Mouse (Mus musculus) spleen, adult 2 months (tissue): ENCODE data around the gene Fxyd5. TPM values are rescaled to one million over a fixed set of nuclear protein-coding genes. Genes with fewer than 3 reads are reported as not detected.

Experiments
- DNase-seq, 2 experiments: peaks; one replicate each; pipeline versions ENCODE4 v3.0.0 to v3.0.0-alpha.2; 2012 to 2021; ENCODE audit warnings: low spot score in 2 of 2, low read depth in 1 of 2
- H3K27ac ChIP-seq: fragments of 200-500 bp; 2 replicates; pipeline ENCODE4 v1.5.1; 2012; ENCODE audit warnings: low read length, inconsistent platforms; ENCODE audit not compliant: insufficient read depth
- H3K27me3 ChIP-seq: fragments of 200-500 bp; 2 replicates; pipeline ENCODE4 v1.6.1; 2012; ENCODE audit warnings: mild to moderate bottlenecking, moderate library complexity, low read length, inconsistent platforms; ENCODE audit not compliant: control insufficient read depth, insufficient read depth
- H3K36me3 ChIP-seq: fragments of 200-500 bp; 2 replicates; pipeline ENCODE4 v1.6.1; 2012; ENCODE audit warnings: mild to moderate bottlenecking, low read length, inconsistent platforms; ENCODE audit not compliant: control insufficient read depth, insufficient read depth
- H3K4me1 ChIP-seq: fragments of 200-500 bp; 2 replicates; pipeline ENCODE4 v1.6.1; 2011; ENCODE audit warnings: inconsistent platforms; ENCODE audit not compliant: control insufficient read depth, insufficient read depth, insufficient read length
- H3K4me3 ChIP-seq: fragments of 200-500 bp; 2 replicates; pipeline ENCODE4 v1.5.1; 2011; ENCODE audit warnings: mild to moderate bottlenecking, inconsistent platforms; ENCODE audit not compliant: insufficient read depth, insufficient read length; ENCODE audit errors: extremely low read depth
- CTCF ChIP-seq: fragments of 200-500 bp; IDR thresholded peaks from 2 replicates; pipeline ENCODE4 v1.5.1; 2011; ENCODE audit warnings: mild to moderate bottlenecking, inconsistent platforms; ENCODE audit not compliant: insufficient read depth, insufficient read length, insufficient replicate concordance; ENCODE audit errors: extremely low read depth
- POLR2A ChIP-seq: fragments of 200-500 bp; IDR thresholded peaks from 2 replicates; pipeline ENCODE4 v1.6.1; 2011; ENCODE audit warnings: low read depth, low read length, inconsistent platforms
- WGBS: fragments of 180-500 bp; shearing (Covaris S2); methylation state at CpG from one replicate; pipeline ENCODE4 v1.1.7; 2018; 5-methylcytosine and 5-hydroxymethylcytosine counted together
- polyA plus RNA-seq: library from polyadenylated mRNA; depleted of rRNA; stranded (reverse); fragments of >200 nt; gene quantifications from 2 replicates; pipeline ENCODE4 v1.2.3, GENCODE M21; 2012

Gene Fxyd5
- polyA plus RNA-seq, 1 experiment = 181 TPM

GRCm38 (mm10) chr7:31036917-31037316 is 5.4 kb downstream of the Fxyd5 start:
- Histone ChIP-seq H3K27me3 (no peaks in the 10 kb centered on the region), H3K4me3 (no peak overlapping the region), H3K4me1 (peaks cover 23% of the 10 kb centered on the region; the same call in 1 of the 2 replicates), H3K27ac (peak overlapping the region; percentile 4), H3K36me3 (peaks cover 5% of the 10 kb centered on the region; the same call in 1 of the 2 replicates)
- 47% methylated on average over 7 of the region's 7 CpGs for WGBS
- no peak for DNase-seq
- TF ChIP-seq CTCF (no peak), POLR2A (no peak)

- Histone ChIP-seq H3K4me3 (no peak overlapping the region), H3K27ac (peak overlapping the region; percentile 56), H3K4me1 (peaks cover 21% of the 10 kb centered on the region; the same call in 1 of the 2 replicates), H3K27me3 (no peaks in the 10 kb centered on the region), H3K36me3 (peaks cover 5% of the 10 kb centered on the region; the same call in 1 of the 2 replicates)
- no peak for TF ChIP-seq CTCF
- DNase-seq = no peak
- WGBS = 82% methylated on average over 11 of the region's 11 CpGs
These were observed 7.0 kb downstream of the Fxyd5 start for GRCm38 (mm10) chr7:31035291-31035690.

GRCm38 (mm10) chr7:31034789-31035188 is 7.5 kb downstream of the Fxyd5 start:
- Histone ChIP-seq H3K27ac (peak overlapping the region; percentile 91), H3K4me3 (no peak overlapping the region), H3K4me1 (peaks cover 19% of the 10 kb centered on the region; the same call in 1 of the 2 replicates), H3K27me3 (no peaks in the 10 kb centered on the region), H3K36me3 (peaks cover 5% of the 10 kb centered on the region; the same call in 1 of the 2 replicates)
- WGBS = 60% methylated on average over 11 of the region's 11 CpGs
- no peak for TF ChIP-seq POLR2A
- 0 out of 2 replicates have a peak, but pooled peaks have one; percentile 39 for TF ChIP-seq CTCF
- peak in 1 of 2 experiments; percentile 58 for DNase-seq

GRCm38 (mm10) chr7:31033409-31034165 is 8.7 kb downstream of the Fxyd5 start:
- WGBS = 39% methylated on average over 9 of the region's 9 CpGs
- TF ChIP-seq POLR2A = no peak; the same call in 1 of the 2 replicates
- no peak for TF ChIP-seq CTCF
- Histone ChIP-seq H3K36me3 (peaks cover 3% of the 10 kb centered on the region; the same call in 1 of the 2 replicates), H3K27ac (peak overlapping the region; percentile 91), H3K4me1 (peaks cover 19% of the 10 kb centered on the region; the same call in 1 of the 2 replicates), H3K27me3 (no peaks in the 10 kb centered on the region), H3K4me3 (no peak overlapping the region)
- DNase-seq = peak; percentile 65 to 71

GRCm38 (mm10) chr7:31031731-31032130 is 10.6 kb downstream of the Fxyd5 start:
- Histone ChIP-seq H3K4me1 (peaks cover 19% of the 10 kb centered on the region; the same call in 1 of the 2 replicates), H3K27ac (peak overlapping the region; percentile 19; the same call in 1 of the 2 replicates), H3K4me3 (no peak overlapping the region), H3K27me3 (no peaks in the 10 kb centered on the region), H3K36me3 (peaks cover 3% of the 10 kb centered on the region; the same call in 1 of the 2 replicates)
- WGBS = 61% methylated on average over 7 of the region's 7 CpGs
- no peak for DNase-seq
- no peak for TF ChIP-seq CTCF
- TF ChIP-seq POLR2A = no peak

GRCm38 (mm10) chr7:31030717-31031116 is 11.6 kb downstream of the Fxyd5 start:
- no peak for DNase-seq
- peaks cover 19% of the 10 kb centered on the region; the same call in 1 of the 2 replicates for H3K4me1 ChIP-seq
- no peaks in the 10 kb centered on the region for H3K27me3 ChIP-seq
- H3K27ac ChIP-seq = no peak overlapping the region
- TF ChIP-seq POLR2A (no peak), CTCF (no peak)
- 86% methylated on average over 2 of the region's 2 CpGs for WGBS
- H3K36me3 ChIP-seq = no peaks in the 10 kb centered on the region
- H3K4me3 ChIP-seq = no peak overlapping the region

- Histone ChIP-seq H3K27me3 (no peaks in the 10 kb centered on the region), H3K27ac (no peak overlapping the region), H3K36me3 (no peaks in the 10 kb centered on the region), H3K4me1 (peaks cover 4% of the 10 kb centered on the region; the same call in 1 of the 2 replicates), H3K4me3 (no peak overlapping the region)
- DNase-seq = no peak
- TF ChIP-seq CTCF (no peak), POLR2A (no peak)
- 72% methylated on average over 8 of the region's 8 CpGs for WGBS
These were observed 13.7 kb downstream of the Fxyd5 start for GRCm38 (mm10) chr7:31028609-31029008.
